Mouse (Mus musculus) heart, embryonic 11.5 days (tissue): Measurements from ENCODE around the gene P3h2. TPM values are rescaled to one million over a fixed set of nuclear protein-coding genes. Genes with fewer than 3 reads are reported as not detected.
A peak's percentile ranks its signal among the peaks of the same experiment; 100 is the strongest.

Experiments
- ATAC-seq: fragments of 200-750 bp; cut with Nextera tagmentation; replicated peaks from 2 replicates; pipeline ENCODE4 v1.8.0; 2017; ENCODE audit warnings: moderate library complexity; ENCODE audit not compliant: insufficient number of reproducible peaks, low FRiP score, low TSS enrichment
- H3K27ac ChIP-seq: fragments of 300-500 bp; sonication (generic); 2 replicates; pipeline ENCODE4 v1.5.1; 2014; ENCODE audit warnings: mild to moderate bottlenecking, low read depth, low read length
- H3K27me3 ChIP-seq: fragments of 300-500 bp; sonication (generic); 2 replicates; pipeline ENCODE4 v1.6.1; 2014; ENCODE audit warnings: mild to moderate bottlenecking, low read length, mixed read lengths; ENCODE audit not compliant: control insufficient read depth, insufficient read depth
- H3K36me3 ChIP-seq: fragments of 300-500 bp; sonication (generic); 2 replicates; pipeline ENCODE4 v1.6.1; 2014; ENCODE audit warnings: mild to moderate bottlenecking, low read length, moderate library complexity, mixed read lengths; ENCODE audit not compliant: control insufficient read depth, insufficient read depth
- H3K4me1 ChIP-seq: fragments of 300-500 bp; sonication (generic); 2 replicates; pipeline ENCODE4 v1.6.1; 2014; ENCODE audit warnings: low read length; ENCODE audit not compliant: control insufficient read depth, insufficient read depth
- H3K4me2 ChIP-seq: fragments of 300-500 bp; sonication (generic); 2 replicates; pipeline ENCODE4 v1.6.1; 2014; ENCODE audit warnings: mild to moderate bottlenecking, moderate library complexity
- H3K4me3 ChIP-seq: fragments of 300-500 bp; sonication (generic); 2 replicates; pipeline ENCODE4 v1.5.1; 2014; ENCODE audit warnings: low read depth, low read length
- H3K9ac ChIP-seq: fragments of 300-500 bp; sonication (generic); 2 replicates; pipeline ENCODE4 v1.6.1; 2014; ENCODE audit warnings: mild to moderate bottlenecking, low read depth, low read length, moderate library complexity
- H3K9me3 ChIP-seq: fragments of 300-500 bp; sonication (generic); replicated peaks from 2 replicates; pipeline ENCODE4 v1.6.1; 2016; ENCODE audit warnings: low read length; ENCODE audit not compliant: control insufficient read depth
- WGBS: fragments of 180-500 bp; shearing (Covaris S2); extraction: QIAGEN DNeasy Blood & Tissue Kit; methylation state at CpG from one replicate; pipeline ENCODE4 v1.1.7; 2014; ENCODE audit not compliant: insufficient replicate concordance; 5-methylcytosine and 5-hydroxymethylcytosine counted together
- polyA plus RNA-seq: library from polyadenylated mRNA; unstranded; fragments of >200 nt; fragmentation: Nextera tagmentation; extraction: Ambion mirVana; gene quantifications from 2 replicates; pipeline ENCODE4 v1.2.1, GENCODE M21; 2014

P3h2 gene
- polyA plus RNA-seq, 1 experiment from 2014 or later, result 18.2 TPM

DNA sequence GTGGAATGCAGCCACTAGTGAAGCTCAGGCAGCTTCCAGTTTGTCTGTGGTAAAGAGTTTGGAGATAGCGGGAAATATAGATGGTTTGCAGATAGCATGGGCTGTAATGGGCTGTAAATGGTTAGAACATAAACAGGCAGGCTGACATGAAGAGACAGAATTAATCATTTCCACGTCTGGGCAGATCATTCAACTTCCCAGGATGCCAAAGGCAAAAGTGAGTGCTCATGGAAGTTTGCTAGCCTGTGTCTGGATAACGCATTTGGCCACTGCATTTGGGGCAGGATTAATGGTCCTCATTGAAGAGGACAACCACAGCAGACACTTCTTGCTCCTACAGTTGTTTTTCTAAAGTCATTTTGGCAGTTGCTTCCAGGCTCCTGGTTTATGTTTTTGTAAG is 52.0 kb downstream of the P3h2 start:
- 59% methylated on average over 3 of the region's 3 CpGs for WGBS
- Histone ChIP-seq H3K4me3 (no peak overlapping the region), H3K4me1 (peaks cover 44% of the 10 kb centered on the region)

GRCm38 (mm10) chr16:26049393-26050087 is 56.0 kb downstream of the P3h2 start:
- ATAC-seq, result no peak; the same call in 1 of the 2 replicates
- Histone ChIP-seq H3K9ac (no peak overlapping the region), H3K36me3 (no peaks in the 10 kb centered on the region), H3K27me3 (no peaks in the 10 kb centered on the region), H3K4me1 (peaks cover 54% of the 10 kb centered on the region), H3K4me2 (no peak overlapping the region), H3K27ac (peak overlapping the region; percentile 67), H3K4me3 (no peak overlapping the region), H3K9me3 (no peaks in the 10 kb centered on the region)
- 40% methylated on average over 5 of the region's 5 CpGs for WGBS

More for the DNA sequence above, 52.0 kb downstream of the P3h2 start:
- Histone ChIP-seq H3K27ac (peak overlapping the region; percentile 46; the same call in 1 of the 2 replicates), H3K4me2 (no peak overlapping the region), H3K9me3 (no peaks in the 10 kb centered on the region), H3K27me3 (no peaks in the 10 kb centered on the region), H3K36me3 (no peaks in the 10 kb centered on the region), H3K9ac (no peak overlapping the region)
- no peak for ATAC-seq

GRCm38 (mm10) chr16:26047870-26048269 is 57.7 kb downstream of the P3h2 start:
- Histone ChIP-seq H3K4me3 (no peak overlapping the region), H3K27me3 (no peaks in the 10 kb centered on the region), H3K9me3 (no peaks in the 10 kb centered on the region), H3K4me2 (no peak overlapping the region), H3K4me1 (peaks cover 53% of the 10 kb centered on the region), H3K9ac (no peak overlapping the region), H3K36me3 (no peaks in the 10 kb centered on the region), H3K27ac (peak overlapping the region; percentile 67)
- WGBS, result 27% methylated on average over 3 of the region's 3 CpGs
- ATAC-seq, result peak; percentile 74

DNA sequence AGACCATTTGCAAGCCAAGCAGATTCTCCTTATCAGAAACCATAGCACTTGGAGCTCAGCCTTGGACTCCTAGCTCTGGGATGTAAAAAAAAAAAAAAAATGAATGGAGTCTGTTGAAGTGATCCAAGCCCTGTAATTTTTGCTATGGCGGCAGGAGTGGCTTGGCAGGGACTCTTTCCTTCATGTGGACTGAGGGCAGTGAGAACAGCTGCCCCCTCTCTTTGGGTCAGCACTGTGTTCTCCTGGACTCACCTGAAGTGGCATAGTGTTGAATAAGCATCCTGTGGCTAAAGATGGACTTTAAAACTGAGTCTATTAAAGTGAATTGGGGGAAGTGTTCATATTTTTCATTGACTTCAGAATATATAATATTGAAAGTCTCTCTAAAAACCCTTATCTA is 58.2 kb downstream of the P3h2 start:
- Histone ChIP-seq H3K4me3 (no peak overlapping the region), H3K27me3 (no peaks in the 10 kb centered on the region), H3K9me3 (no peaks in the 10 kb centered on the region), H3K27ac (peak overlapping the region; percentile 67), H3K4me1 (peaks cover 55% of the 10 kb centered on the region), H3K4me2 (no peak overlapping the region), H3K9ac (no peak overlapping the region), H3K36me3 (no peaks in the 10 kb centered on the region)
- no peak for ATAC-seq
- WGBS, result 55% methylated on average over 1 of the region's 1 CpGs

- WGBS, result 43% methylated on average over 2 of the region's 2 CpGs
- Histone ChIP-seq H3K36me3 (no peaks in the 10 kb centered on the region), H3K9me3 (no peaks in the 10 kb centered on the region), H3K27ac (peak overlapping the region; percentile 78), H3K4me2 (no peak overlapping the region), H3K9ac (no peak overlapping the region), H3K27me3 (no peaks in the 10 kb centered on the region), H3K4me3 (no peak overlapping the region), H3K4me1 (peaks cover 31% of the 10 kb centered on the region)
- no peak for ATAC-seq
These were observed 63.7 kb downstream of the P3h2 start for GRCm38 (mm10) chr16:26041929-26042303.

GRCm38 (mm10) chr16:26041021-26041928 is 64.3 kb downstream of the P3h2 start:
- peak; percentile 75 for ATAC-seq
- peaks cover 31% of the 10 kb centered on the region for H3K4me1 ChIP-seq
- H3K4me2 ChIP-seq, result peak overlapping the region; percentile 40
- no peaks in the 10 kb centered on the region for H3K9me3 ChIP-seq
- H3K4me3 ChIP-seq, result no peak overlapping the region
- no peaks in the 10 kb centered on the region for H3K27me3 ChIP-seq
- peak overlapping the region; percentile 78 for H3K27ac ChIP-seq
- H3K9ac ChIP-seq, result no peak overlapping the region
- no peaks in the 10 kb centered on the region for H3K36me3 ChIP-seq
- 16% methylated on average over 12 of the region's 12 CpGs for WGBS

DNA sequence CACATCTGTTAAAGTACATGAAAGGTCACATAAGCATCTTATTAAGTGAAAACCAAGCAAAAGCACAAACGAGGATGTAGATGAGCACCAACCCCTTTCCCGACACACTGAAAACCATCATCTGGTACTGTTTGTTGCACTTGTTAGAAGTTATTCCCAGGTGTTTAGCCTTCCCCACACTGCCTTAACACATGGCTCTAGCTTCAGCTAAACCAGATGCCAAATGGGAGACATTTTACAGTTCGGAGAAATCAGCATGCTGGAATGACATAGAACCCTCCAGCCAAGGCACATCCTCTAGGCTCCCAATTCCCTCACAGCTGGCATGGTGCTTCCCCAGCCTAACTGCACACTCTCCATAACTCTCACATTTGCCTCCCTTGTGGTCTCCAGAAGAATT is 66.3 kb downstream of the P3h2 start:
- Histone ChIP-seq H3K27me3 (no peaks in the 10 kb centered on the region), H3K4me2 (no peak overlapping the region), H3K4me1 (peaks cover 31% of the 10 kb centered on the region), H3K4me3 (no peak overlapping the region), H3K9me3 (no peaks in the 10 kb centered on the region), H3K36me3 (no peaks in the 10 kb centered on the region), H3K27ac (no peak overlapping the region), H3K9ac (no peak overlapping the region)
- 80% methylated on average over 3 of the region's 3 CpGs for WGBS
- ATAC-seq, result no peak

DNA sequence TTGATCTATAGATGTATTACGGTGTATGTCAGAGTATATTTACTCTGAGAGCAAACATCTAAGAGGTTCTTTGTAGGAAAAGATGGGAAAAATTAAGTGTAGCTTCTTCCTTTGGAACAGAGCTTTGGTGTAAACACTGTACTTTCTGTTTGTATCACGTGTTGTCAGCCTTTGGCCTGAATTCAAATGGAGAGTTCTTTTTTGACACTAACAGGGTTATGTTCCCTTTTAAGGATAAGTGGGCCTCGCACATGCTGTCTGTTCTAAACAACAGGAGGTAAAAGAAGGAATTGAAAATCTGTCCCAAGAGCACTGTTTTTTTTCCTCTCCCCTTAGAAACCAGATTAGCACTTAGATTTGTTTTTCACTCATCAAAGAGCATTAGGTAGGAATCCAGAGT is 70.1 kb downstream of the P3h2 start:
- 60% methylated on average over 3 of the region's 3 CpGs for WGBS
- Histone ChIP-seq H3K27me3 (no peaks in the 10 kb centered on the region), H3K9ac (no peak overlapping the region), H3K4me3 (no peak overlapping the region), H3K27ac (no peak overlapping the region), H3K4me1 (peaks cover 5% of the 10 kb centered on the region), H3K36me3 (peaks cover 4% of the 10 kb centered on the region; the same call in 1 of the 2 replicates), H3K9me3 (no peaks in the 10 kb centered on the region), H3K4me2 (no peak overlapping the region)
- no peak for ATAC-seq
